Mouse (Mus musculus): ENCODE data around the gene Ttc9c. TPM values are rescaled to one million over a fixed set of nuclear protein-coding genes. Genes with fewer than 3 reads are reported as not detected.
A peak's percentile ranks its signal among the peaks of the same experiment; 100 is the strongest.

The Ttc9c gene
- polyA plus RNA-seq, 1 experiment from 2014 or later: 47.5 TPM

- ATAC-seq (ENCODE audit: insufficient number of reproducible peaks, insufficient read depth, low FRiP score, low read depth): no peak
- Histone ChIP-seq H3K4me2 (replicated peaks; ENCODE audit: low read depth, low read length) (no peak overlapping the region), H3K27ac (ENCODE audit: low read length) (no peak overlapping the region), H3K9me3 (ENCODE audit: control insufficient read depth, low read depth, low read length) (no peaks in the 10 kb centered on the region), H3K4me1 (ENCODE audit: control insufficient read depth, insufficient read depth, low read length) (no peaks in the 10 kb centered on the region), H3K9ac (replicated peaks; ENCODE audit: low read depth, low read length) (no peak overlapping the region), H3K4me3 (ENCODE audit: low read depth, low read length) (no peak overlapping the region), H3K36me3 (ENCODE audit: control insufficient read depth, insufficient read depth, low read length) (peaks cover 7% of the 10 kb centered on the region), H3K27me3 (ENCODE audit: control insufficient read depth, insufficient read depth, low read length) (no peaks in the 10 kb centered on the region)
- WGBS: 75% methylated on average over 5 of the region's 5 CpGs
These were observed 29.2 kb upstream of the Ttc9c start for GRCm38 (mm10) chr19:8848356-8848755.

GRCm38 (mm10) chr19:8844371-8845129 is 25.4 kb upstream of the Ttc9c start:
- H3K36me3 ChIP-seq (ENCODE audit: control insufficient read depth, insufficient read depth, low read length): peaks cover 12% of the 10 kb centered on the region
- no peaks in the 10 kb centered on the region for H3K27me3 ChIP-seq (ENCODE audit: control insufficient read depth, insufficient read depth, low read length)
- H3K4me3 ChIP-seq (ENCODE audit: low read depth, low read length): no peak overlapping the region
- no peak overlapping the region for H3K9ac ChIP-seq (replicated peaks; ENCODE audit: low read depth, low read length)
- no peak overlapping the region for H3K4me2 ChIP-seq (replicated peaks; ENCODE audit: low read depth, low read length)
- H3K4me1 ChIP-seq (ENCODE audit: control insufficient read depth, insufficient read depth, low read length): peaks cover 5% of the 10 kb centered on the region; the same call in 1 of the 2 replicates
- no peak overlapping the region for H3K27ac ChIP-seq (ENCODE audit: low read length)
- no peak for ATAC-seq (ENCODE audit: insufficient number of reproducible peaks, insufficient read depth, low FRiP score, low read depth)
- H3K9me3 ChIP-seq (ENCODE audit: control insufficient read depth, low read depth, low read length): no peaks in the 10 kb centered on the region
- 63% methylated on average over 5 of the region's 5 CpGs for WGBS

- no peak for ATAC-seq (ENCODE audit: insufficient number of reproducible peaks, insufficient read depth, low FRiP score, low read depth)
- Histone ChIP-seq H3K4me1 (ENCODE audit: control insufficient read depth, insufficient read depth, low read length) (peaks cover 15% of the 10 kb centered on the region), H3K36me3 (ENCODE audit: control insufficient read depth, insufficient read depth, low read length) (peaks cover 12% of the 10 kb centered on the region), H3K4me3 (ENCODE audit: low read depth, low read length) (no peak overlapping the region), H3K9ac (replicated peaks; ENCODE audit: low read depth, low read length) (no peak overlapping the region), H3K4me2 (replicated peaks; ENCODE audit: low read depth, low read length) (no peak overlapping the region), H3K27me3 (ENCODE audit: control insufficient read depth, insufficient read depth, low read length) (no peaks in the 10 kb centered on the region), H3K9me3 (ENCODE audit: control insufficient read depth, low read depth, low read length) (no peaks in the 10 kb centered on the region), H3K27ac (ENCODE audit: low read length) (no peak overlapping the region)
- 90% methylated on average over 6 of the region's 6 CpGs for WGBS
These were observed 23.8 kb upstream of the Ttc9c start for GRCm38 (mm10) chr19:8842961-8843360.

GRCm38 (mm10) chr19:8841012-8841411 is 21.9 kb upstream of the Ttc9c start:
- Histone ChIP-seq H3K27ac (ENCODE audit: low read length) (no peak overlapping the region), H3K4me3 (ENCODE audit: low read depth, low read length) (peak overlapping the region; percentile 38; the same call in 1 of the 2 replicates), H3K27me3 (ENCODE audit: control insufficient read depth, insufficient read depth, low read length) (no peaks in the 10 kb centered on the region), H3K4me2 (replicated peaks; ENCODE audit: low read depth, low read length) (peak overlapping the region; percentile 83), H3K9me3 (ENCODE audit: control insufficient read depth, low read depth, low read length) (no peaks in the 10 kb centered on the region), H3K4me1 (ENCODE audit: control insufficient read depth, insufficient read depth, low read length) (peaks cover 15% of the 10 kb centered on the region), H3K36me3 (ENCODE audit: control insufficient read depth, insufficient read depth, low read length) (peaks cover 5% of the 10 kb centered on the region), H3K9ac (replicated peaks; ENCODE audit: low read depth, low read length) (no peak overlapping the region)
- WGBS: 90% methylated on average over 7 of the region's 7 CpGs
- ATAC-seq (ENCODE audit: insufficient number of reproducible peaks, insufficient read depth, low FRiP score, low read depth): no peak

- Histone ChIP-seq H3K36me3 (ENCODE audit: control insufficient read depth, insufficient read depth, low read length) (peaks cover 8% of the 10 kb centered on the region), H3K4me2 (replicated peaks; ENCODE audit: low read depth, low read length) (peak overlapping the region; percentile 83), H3K27me3 (ENCODE audit: control insufficient read depth, insufficient read depth, low read length) (no peaks in the 10 kb centered on the region), H3K4me1 (ENCODE audit: control insufficient read depth, insufficient read depth, low read length) (peaks cover 15% of the 10 kb centered on the region), H3K9ac (replicated peaks; ENCODE audit: low read depth, low read length) (peak overlapping the region; percentile 46; the same call in 1 of the 2 replicates), H3K9me3 (ENCODE audit: control insufficient read depth, low read depth, low read length) (no peaks in the 10 kb centered on the region), H3K27ac (ENCODE audit: low read length) (0 out of 2 replicates have a peak overlapping the region, but pooled peaks have one; percentile 48), H3K4me3 (ENCODE audit: low read depth, low read length) (peak overlapping the region; percentile 38)
- WGBS: 24% methylated on average over 29 of the region's 29 CpGs
- peak; percentile 44 for ATAC-seq (ENCODE audit: insufficient number of reproducible peaks, insufficient read depth, low FRiP score, low read depth)
These were observed 21.0 kb upstream of the Ttc9c start for GRCm38 (mm10) chr19:8839908-8840791.

- peak within 1 kb of the TSS; percentile 54 for H3K4me3 ChIP-seq (ENCODE audit: low read depth, low read length)
- peak within 1 kb of the TSS; percentile 97 for H3K27ac ChIP-seq (ENCODE audit: low read length)
- no peak for ATAC-seq (ENCODE audit: insufficient number of reproducible peaks, insufficient read depth, low FRiP score, low read depth)
- H3K9me3 ChIP-seq (ENCODE audit: control insufficient read depth, low read depth, low read length): no peaks in the 10 kb centered on the region
- H3K4me2 ChIP-seq (replicated peaks; ENCODE audit: low read depth, low read length): peak within 1 kb of the TSS; percentile 83
- WGBS: 56% methylated on average over 11 of the region's 11 CpGs
- H3K4me1 ChIP-seq (ENCODE audit: control insufficient read depth, insufficient read depth, low read length): peaks cover 15% of the 10 kb centered on the region
- no peaks in the 10 kb centered on the region for H3K27me3 ChIP-seq (ENCODE audit: control insufficient read depth, insufficient read depth, low read length)
- H3K9ac ChIP-seq (replicated peaks; ENCODE audit: low read depth, low read length): peak within 1 kb of the TSS; percentile 60
- H3K36me3 ChIP-seq (ENCODE audit: control insufficient read depth, insufficient read depth, low read length): peaks cover 15% of the 10 kb centered on the region
These were observed 20.2 kb upstream of the Ttc9c start, which contains the start of gene Gng3 for GRCm38 (mm10) chr19:8839103-8839907. TSS of gene Gng3 (minus strand) at chr19:8839194.

GRCm38 (mm10) chr19:8838041-8838730 is 19.1 kb upstream of the Ttc9c start:
- H3K4me2 ChIP-seq (replicated peaks; ENCODE audit: low read depth, low read length): peak overlapping the region; percentile 82
- peak overlapping the region; percentile 97 for H3K27ac ChIP-seq (ENCODE audit: low read length)
- ATAC-seq (ENCODE audit: insufficient number of reproducible peaks, insufficient read depth, low FRiP score, low read depth): no peak
- H3K9me3 ChIP-seq (ENCODE audit: control insufficient read depth, low read depth, low read length): no peaks in the 10 kb centered on the region
- peak overlapping the region; percentile 54 for H3K4me3 ChIP-seq (ENCODE audit: low read depth, low read length)
- WGBS: 20% methylated on average over 15 of the region's 15 CpGs
- no peaks in the 10 kb centered on the region for H3K27me3 ChIP-seq (ENCODE audit: control insufficient read depth, insufficient read depth, low read length)
- peak overlapping the region; percentile 60 for H3K9ac ChIP-seq (replicated peaks; ENCODE audit: low read depth, low read length)
- H3K4me1 ChIP-seq (ENCODE audit: control insufficient read depth, insufficient read depth, low read length): peaks cover 15% of the 10 kb centered on the region
- peaks cover 27% of the 10 kb centered on the region for H3K36me3 ChIP-seq (ENCODE audit: control insufficient read depth, insufficient read depth, low read length)
